Mouse (Mus musculus): ENCODE measurements around the gene Ces1b.

DNA sequence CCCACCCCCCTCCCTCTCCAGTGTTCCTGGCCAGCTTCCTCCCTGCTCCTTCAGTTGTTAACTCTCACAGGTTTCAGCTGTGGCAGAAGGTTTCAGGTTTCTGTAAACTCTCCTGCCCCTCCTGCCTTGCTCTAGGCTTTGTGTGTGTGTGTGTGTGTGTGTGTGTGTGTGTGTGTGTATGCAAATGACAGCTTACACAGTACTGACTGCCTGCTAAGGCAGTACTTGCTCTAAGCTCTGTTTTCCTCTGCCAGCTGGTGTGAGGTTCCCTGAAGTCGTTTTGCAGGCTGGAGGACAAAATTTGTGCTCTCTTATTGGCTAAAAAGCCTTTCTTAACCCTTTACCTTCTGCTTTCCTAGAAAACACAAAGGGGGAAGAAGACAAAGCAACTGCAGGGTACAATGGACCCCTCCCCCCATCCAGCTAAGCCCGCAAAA is 8.9 kb upstream of the Ces1b start:
- no peak for TF ChIP-seq CTCF (IDR thresholded peaks at IDR 0.05; ENCODE audit: insufficient read depth, low read depth, low read length)
- TF ChIP-seq POLR2A (IDR thresholded peaks at IDR 0.05; ENCODE audit: insufficient read depth, low read depth, low read length) = no peak
